Mouse (Mus musculus): ENCODE measurements at regions not wholly inside any gene's neighbourhood (a gene's known extent, or its start where the extent isn't known, plus 50 kb on each side); places are given as distances from the start of the nearest gene placed in this dataset.
"Not testable (repeated sequence)": the region's sequence is repeated elsewhere in the genome, so short reads cannot be mapped to it uniquely, and the experiment has no call there.

DNA sequence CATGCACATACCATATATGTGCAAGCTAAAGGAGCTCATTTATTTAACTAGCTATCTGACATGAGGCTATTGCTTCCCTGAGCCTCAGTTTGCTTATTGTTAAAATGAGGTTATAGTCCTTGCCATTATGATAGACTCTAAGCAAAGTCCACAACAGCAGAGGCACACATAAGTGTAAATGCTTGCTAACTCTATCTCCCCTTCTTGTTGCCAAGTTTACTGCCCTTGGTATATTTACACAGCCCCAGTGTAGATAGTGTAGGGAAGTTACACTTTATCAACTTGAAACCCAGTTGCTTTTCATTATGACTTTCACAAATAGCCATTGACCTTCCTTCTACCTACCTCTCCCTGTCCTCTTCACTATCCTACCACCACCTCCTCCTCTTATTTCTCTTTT is 782.6 kb upstream of the Agtr1b start:
- ATAC-seq: no peak

- no peak for ATAC-seq
Observed at GRCm38 (mm10) chr3:21128821-21129504, 762.0 kb upstream of the Agtr1b start.

DNA sequence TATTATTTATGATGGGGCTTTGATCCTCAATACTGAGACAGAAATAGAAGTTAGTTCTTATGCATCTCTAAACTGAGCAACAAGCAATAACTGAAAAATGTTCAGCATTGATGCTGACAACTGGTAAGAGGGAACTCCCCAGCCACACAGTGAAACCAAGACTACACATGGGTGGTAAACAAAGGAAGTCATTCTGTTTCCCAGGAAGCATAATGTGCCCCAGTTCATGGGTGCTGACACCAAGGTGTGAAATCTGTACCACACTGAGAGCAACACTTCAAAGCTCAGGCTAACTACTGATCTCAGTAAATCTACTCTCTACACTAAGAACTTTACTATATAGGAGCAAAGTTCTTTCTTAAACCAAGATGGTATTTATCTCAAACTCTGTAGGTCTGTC is 759.2 kb upstream of the Agtr1b start:
- peak; percentile 83 for ATAC-seq

DNA sequence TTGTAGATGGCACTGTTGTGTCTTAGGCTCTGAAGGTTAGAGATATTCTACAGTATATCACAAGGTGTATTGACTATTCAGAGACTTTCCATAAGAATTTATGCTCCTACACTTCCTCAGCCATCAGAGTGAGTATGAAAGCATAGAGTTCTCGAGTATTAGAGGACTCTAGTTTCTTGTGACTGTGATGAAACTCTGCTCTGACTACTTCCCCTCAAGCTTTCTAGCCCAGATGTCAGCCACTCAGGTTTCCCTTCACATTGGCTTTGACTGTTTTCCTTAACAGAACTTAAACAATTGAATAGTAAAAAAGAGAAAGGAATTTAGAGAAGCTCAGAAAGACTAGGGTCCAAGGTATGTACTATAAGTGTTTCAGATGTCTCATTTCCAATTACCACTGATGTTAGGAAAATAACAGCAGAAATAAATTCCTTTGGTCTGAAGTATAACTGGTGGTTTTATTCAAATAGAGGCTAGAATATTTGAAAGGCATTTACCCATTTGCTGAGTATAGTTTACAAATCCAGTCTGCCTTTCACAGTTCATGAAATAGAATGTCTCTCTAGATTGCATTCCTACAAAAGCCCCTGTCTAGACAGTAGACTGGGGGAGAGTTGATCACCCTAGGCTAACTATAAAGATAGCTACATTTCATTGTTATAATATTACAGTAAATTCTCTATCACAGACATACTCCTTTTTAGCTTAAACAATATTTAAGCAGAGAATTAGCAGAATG is 751.4 kb upstream of the Agtr1b start:
- no peak for ATAC-seq

DNA sequence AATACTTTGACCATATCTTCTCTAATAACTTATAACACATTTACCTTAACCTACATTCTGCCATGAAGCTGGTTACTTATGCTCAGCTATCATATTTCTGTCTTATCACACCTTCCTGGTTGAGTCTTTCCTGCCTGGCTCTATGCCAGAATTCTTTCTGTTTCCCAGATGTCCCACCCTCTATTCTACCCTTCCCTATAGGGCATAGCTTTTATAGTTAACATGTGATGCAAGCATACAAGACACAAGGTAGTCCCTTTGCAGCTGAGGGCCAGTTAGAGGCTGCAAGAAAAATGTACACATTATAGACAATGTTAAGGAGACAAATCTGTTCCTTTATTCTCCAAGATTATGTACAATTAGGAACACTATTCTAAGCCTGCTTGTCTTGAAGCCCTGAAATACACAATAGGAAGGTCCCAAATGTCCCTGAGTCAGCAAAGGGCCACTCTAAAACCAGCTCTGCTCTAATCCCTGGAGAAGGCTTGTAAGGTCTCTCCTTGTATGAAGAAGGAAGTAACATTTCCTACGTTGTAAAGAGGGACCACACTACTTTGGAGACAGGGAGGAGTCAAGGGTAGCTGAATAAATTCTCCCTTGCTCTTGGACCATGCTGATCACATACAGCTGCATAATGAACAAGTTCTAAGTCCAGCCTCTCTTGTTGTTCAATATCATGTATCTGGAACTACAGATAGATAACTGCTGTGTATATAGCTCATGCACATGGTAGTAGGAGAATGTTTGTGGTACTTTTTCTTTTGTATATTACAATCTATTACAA is 745.0 kb upstream of the Agtr1b start:
- no peak for ATAC-seq

GRCm38 (mm10) chr3:21090206-21090605 is 723.2 kb upstream of the Agtr1b start:
- ATAC-seq: no peak

DNA sequence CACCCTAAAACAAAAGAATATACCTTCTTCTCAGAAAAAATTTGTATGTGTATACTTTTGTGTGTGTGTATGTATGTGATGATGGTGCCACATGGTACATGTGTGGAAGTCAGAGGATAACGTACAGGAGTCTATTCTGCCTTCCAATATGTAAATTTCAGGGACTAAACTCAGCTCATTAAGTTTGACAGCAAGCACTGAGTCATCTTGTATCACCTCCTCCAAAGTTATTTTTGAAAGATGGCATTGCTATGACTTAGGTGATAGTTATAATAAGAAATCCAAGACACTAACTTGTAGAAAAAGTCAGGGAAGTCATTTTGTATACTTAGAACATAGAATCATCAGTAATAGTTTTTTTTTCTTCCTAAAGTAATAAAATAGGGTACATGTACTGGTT is 719.4 kb upstream of the Agtr1b start:
- no peak for ATAC-seq

DNA sequence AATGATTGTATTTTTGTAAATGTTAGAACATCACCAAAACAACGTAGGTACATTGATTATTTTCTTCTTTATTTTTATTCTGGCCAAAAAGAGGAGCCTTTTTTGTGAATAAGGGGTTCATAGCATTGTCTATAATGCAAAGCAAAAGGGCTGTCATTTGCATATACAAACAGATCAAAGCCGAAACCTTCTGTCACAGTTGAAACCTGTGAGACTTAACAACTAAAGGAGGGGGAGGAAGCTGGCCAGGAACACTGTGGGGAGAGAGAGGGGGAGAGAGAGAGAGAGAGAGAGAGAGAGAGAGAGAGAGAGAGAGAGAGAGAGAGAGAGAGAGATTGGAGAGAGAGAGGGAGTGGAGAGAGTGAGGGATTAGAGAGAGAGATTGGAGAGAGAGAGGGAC is 710.6 kb upstream of the Agtr1b start:
- ATAC-seq: no peak

GRCm38 (mm10) chr3:21053337-21053736 is 686.4 kb upstream of the Agtr1b start:
- not testable (repeated sequence) for ATAC-seq

GRCm38 (mm10) chr3:21049365-21049764 is 682.4 kb upstream of the Agtr1b start:
- ATAC-seq: not testable (repeated sequence)

GRCm38 (mm10) chr3:21045981-21046380 is 679.0 kb upstream of the Agtr1b start:
- ATAC-seq: no peak

- no peak for ATAC-seq
Observed at GRCm38 (mm10) chr3:21025876-21026275, 658.9 kb upstream of the Agtr1b start.

DNA sequence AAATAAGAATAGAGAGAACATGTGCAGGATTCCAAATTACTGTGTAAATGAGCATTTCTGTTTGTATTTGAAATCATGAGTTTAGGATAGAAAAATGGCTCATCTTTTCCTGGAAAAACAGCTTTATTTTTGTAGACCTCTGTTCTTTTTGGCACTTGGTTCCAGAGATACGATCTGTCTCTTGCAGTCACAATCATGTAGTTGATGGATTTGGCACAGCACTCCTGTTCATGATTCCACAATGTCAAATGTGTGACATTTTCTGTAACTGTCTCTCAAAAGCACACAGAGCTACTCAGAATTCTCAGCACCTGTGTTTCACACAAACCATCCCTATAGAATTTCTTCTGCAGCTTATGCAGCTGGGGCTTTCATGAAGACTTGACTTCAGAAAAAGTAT is 654.0 kb upstream of the Agtr1b start:
- no peak for ATAC-seq

DNA sequence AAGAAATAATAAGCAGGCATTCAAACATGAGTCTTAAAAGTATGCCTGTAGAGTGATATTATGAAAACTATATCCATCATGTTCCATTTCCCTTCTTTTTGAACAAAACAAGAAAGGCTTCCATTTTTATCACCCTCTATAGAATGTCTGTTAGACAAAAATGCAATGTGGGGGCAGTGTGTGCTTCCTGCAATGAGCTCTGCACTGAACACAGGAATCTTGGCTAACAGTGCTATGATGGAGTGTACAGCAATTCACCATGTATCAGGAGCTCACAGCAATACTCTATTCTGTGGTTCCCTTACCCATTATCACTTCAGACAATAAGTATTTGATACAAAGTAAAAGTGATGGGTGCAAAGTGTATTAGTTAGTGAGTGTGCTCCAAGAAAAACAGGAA is 653.3 kb upstream of the Agtr1b start:
- no peak for ATAC-seq

- ATAC-seq: peak; percentile 86
Observed at GRCm38 (mm10) chr3:21009650-21010049, 642.7 kb upstream of the Agtr1b start.

DNA sequence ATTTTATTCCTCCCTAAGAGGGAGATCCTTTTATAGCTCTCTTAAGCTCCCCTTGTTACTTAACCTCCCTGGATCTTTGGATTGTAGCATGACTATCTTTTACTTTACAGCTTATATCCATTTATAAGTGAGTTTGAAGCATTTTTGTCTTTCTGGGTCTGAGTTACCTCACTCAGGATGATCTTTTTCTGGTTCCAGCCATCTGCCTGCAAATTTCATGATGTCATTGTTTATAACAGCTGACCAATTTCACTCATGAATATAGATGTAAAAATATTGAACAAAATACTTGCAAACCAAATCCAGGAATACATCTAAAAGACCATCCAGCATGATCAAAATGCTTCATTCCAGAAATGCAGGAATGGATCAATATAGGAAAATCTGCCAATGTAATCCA is 631.3 kb upstream of the Agtr1b start:
- no peak for ATAC-seq

- ATAC-seq: no peak
Observed at GRCm38 (mm10) chr3:20989486-20989970, 622.6 kb upstream of the Agtr1b start.

DNA sequence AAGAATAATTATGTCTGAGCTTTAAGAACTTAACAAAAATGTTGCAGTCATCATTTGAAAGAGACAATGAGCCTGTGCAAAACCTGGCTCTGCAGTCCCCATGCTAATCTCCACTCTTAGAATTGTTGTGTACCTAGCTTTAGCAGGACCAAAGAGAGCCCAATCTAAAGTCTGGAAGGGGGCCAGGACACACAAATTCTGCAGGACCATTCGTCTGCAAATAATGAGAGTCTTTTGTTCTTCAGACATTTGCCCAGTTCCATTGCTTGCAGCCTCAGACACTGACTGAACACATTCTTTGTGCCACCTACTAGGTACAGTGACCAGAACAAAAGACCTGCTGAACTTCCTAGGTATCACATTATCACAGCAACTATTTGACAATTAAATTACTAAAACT is 620.0 kb upstream of the Agtr1b start:
- ATAC-seq: no peak

DNA sequence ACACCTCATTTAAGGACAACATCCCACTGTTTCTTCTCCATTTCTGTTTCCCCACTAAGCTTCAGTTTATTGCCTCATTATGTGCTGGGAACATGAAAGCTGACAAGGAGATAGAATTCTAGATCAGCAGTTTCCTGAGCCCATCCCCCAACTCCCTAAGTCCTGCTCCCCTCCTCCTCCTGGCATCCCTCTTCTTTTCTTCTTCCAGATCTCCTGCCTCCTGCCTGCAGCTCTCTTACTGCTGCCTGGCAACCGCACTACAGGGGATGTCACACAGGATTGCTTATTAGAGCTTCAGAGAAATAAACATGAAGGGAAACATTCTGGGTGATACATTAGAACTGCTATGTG is 619.4 kb upstream of the Agtr1b start:
- no peak for ATAC-seq

DNA sequence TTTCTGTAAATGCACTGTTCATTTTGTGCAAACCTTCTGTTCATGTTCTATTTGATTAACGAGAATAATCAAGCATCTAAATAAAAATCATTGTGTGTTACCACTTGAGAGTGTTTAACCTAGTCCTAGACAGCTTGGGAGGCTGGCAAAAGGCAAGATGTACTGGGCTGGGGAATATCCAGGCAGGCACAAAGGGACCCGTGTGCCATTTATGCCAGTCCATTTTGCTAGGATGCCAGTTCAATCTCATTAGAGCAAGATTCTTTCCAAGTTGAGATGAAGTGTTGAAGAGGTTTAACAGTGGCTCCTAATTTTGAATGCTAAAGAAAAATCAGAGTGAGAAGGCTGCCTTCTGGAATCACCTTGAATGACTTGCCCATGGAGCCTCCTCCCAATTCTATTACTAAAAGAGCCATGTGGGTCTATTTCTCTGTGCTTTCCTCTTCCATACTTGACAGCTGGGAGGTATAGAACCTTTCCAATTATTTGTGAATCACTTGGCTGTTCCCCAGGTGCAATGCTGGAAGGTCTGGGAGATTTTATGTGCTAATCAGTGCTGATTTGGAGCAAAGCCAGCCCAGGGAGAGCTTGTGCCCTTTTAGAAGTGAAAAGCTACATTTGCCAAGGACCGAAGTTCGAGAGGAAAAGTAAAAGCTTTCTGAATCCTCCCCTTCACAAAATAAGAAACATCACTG is 618.9 kb upstream of the Agtr1b start:
- no peak for ATAC-seq

- no peak for ATAC-seq
Observed at GRCm38 (mm10) chr3:20984146-20984545, 617.2 kb upstream of the Agtr1b start.

DNA sequence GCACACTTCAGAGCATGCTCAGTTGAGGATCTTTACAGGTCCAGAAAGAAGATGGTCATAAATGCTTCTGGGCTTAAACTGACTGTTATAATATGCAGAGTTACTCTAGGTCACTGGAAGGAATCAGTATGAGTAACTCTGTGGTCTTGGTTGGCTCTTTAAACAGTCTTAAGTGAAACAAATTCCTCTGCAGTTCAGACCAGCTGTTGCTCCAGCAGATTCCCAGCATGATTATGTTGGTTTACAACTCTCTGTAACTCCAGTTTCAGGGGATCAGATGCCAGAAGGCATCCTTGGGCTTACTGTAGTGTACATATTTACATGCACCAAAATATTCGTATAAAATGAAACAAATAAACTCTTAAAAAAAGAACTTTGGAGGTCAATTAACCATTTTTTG is 606.1 kb upstream of the Agtr1b start:
- no peak for ATAC-seq
